Mouse (Mus musculus): Measurements from ENCODE around the gene Msantd1. TPM values are rescaled to one million over a fixed set of nuclear protein-coding genes. Genes with fewer than 3 reads are reported as not detected.

Gene Msantd1
- polyA plus RNA-seq, 1 experiment from 2014 or later: 0.30 TPM

GRCm38 (mm10) chr5:34932458-34932806 is 24.6 kb downstream of the Msantd1 start:
- Histone ChIP-seq H3K36me3 (ENCODE audit: control insufficient read depth, insufficient read depth) (no peaks in the 10 kb centered on the region), H3K9me3 (replicated peaks; ENCODE audit: control insufficient read depth, low read length) (no peaks in the 10 kb centered on the region), H3K4me2 (ENCODE audit: low read depth, low read length) (no peak overlapping the region), H3K27me3 (ENCODE audit: control insufficient read depth, insufficient read depth, low read length) (no peaks in the 10 kb centered on the region), H3K4me3 (ENCODE audit: low read length) (no peak overlapping the region), H3K9ac (ENCODE audit: low read length) (no peak overlapping the region; the same call in 1 of the 2 replicates), H3K4me1 (ENCODE audit: control insufficient read depth, insufficient read depth, low read length) (peaks cover 16% of the 10 kb centered on the region), H3K27ac (ENCODE audit: low read length) (peak overlapping the region; percentile 87)
- 56% methylated on average over 4 of the region's 4 CpGs for WGBS
- ATAC-seq (replicated peaks; ENCODE audit: extremely low read depth, insufficient read depth, low FRiP score): 0 out of 2 replicates have a peak, but pooled peaks have one; percentile 23

- no peak for ATAC-seq (replicated peaks; ENCODE audit: extremely low read depth, insufficient read depth, low FRiP score)
- no peaks in the 10 kb centered on the region for H3K27me3 ChIP-seq (ENCODE audit: control insufficient read depth, insufficient read depth, low read length)
- H3K9me3 ChIP-seq (replicated peaks; ENCODE audit: control insufficient read depth, low read length): no peaks in the 10 kb centered on the region
- H3K4me2 ChIP-seq (ENCODE audit: low read depth, low read length): no peak overlapping the region
- H3K36me3 ChIP-seq (ENCODE audit: control insufficient read depth, insufficient read depth): no peaks in the 10 kb centered on the region
- H3K9ac ChIP-seq (ENCODE audit: low read length): no peak overlapping the region
- H3K4me3 ChIP-seq (ENCODE audit: low read length): no peak overlapping the region
- no peak overlapping the region for H3K27ac ChIP-seq (ENCODE audit: low read length)
- peaks cover 16% of the 10 kb centered on the region for H3K4me1 ChIP-seq (ENCODE audit: control insufficient read depth, insufficient read depth, low read length)
- 97% methylated on average over 1 of the region's 1 CpGs for WGBS
Measured at GRCm38 (mm10) chr5:34933461-34933860, 25.6 kb downstream of the Msantd1 start.

- Histone ChIP-seq H3K27ac (ENCODE audit: low read length) (no peak overlapping the region), H3K4me3 (ENCODE audit: low read length) (no peak overlapping the region), H3K36me3 (ENCODE audit: control insufficient read depth, insufficient read depth) (no peaks in the 10 kb centered on the region), H3K9me3 (replicated peaks; ENCODE audit: control insufficient read depth, low read length) (no peaks in the 10 kb centered on the region), H3K4me1 (ENCODE audit: control insufficient read depth, insufficient read depth, low read length) (0 out of 2 replicates have a peak, but pooled peaks cover 2% of the 10 kb centered on the region), H3K27me3 (ENCODE audit: control insufficient read depth, insufficient read depth, low read length) (no peaks in the 10 kb centered on the region), H3K4me2 (ENCODE audit: low read depth, low read length) (no peak overlapping the region), H3K9ac (ENCODE audit: low read length) (no peak overlapping the region)
- ATAC-seq (replicated peaks; ENCODE audit: extremely low read depth, insufficient read depth, low FRiP score): no peak
- 72% methylated on average over 10 of the region's 10 CpGs for WGBS
Measured at GRCm38 (mm10) chr5:34941710-34942470, 34.1 kb downstream of the Msantd1 start.

GRCm38 (mm10) chr5:34943428-34943827 is 35.6 kb downstream of the Msantd1 start:
- 53% methylated on average over 3 of the region's 3 CpGs for WGBS
- H3K27ac ChIP-seq (ENCODE audit: low read length): no peak overlapping the region
- no peak overlapping the region for H3K4me3 ChIP-seq (ENCODE audit: low read length)
- H3K4me2 ChIP-seq (ENCODE audit: low read depth, low read length): no peak overlapping the region
- peaks cover 2% of the 10 kb centered on the region; the same call in 1 of the 2 replicates for H3K4me1 ChIP-seq (ENCODE audit: control insufficient read depth, insufficient read depth, low read length)
- H3K36me3 ChIP-seq (ENCODE audit: control insufficient read depth, insufficient read depth): no peaks in the 10 kb centered on the region
- H3K9ac ChIP-seq (ENCODE audit: low read length): no peak overlapping the region
- H3K27me3 ChIP-seq (ENCODE audit: control insufficient read depth, insufficient read depth, low read length): no peaks in the 10 kb centered on the region
- no peaks in the 10 kb centered on the region for H3K9me3 ChIP-seq (replicated peaks; ENCODE audit: control insufficient read depth, low read length)
- ATAC-seq (replicated peaks; ENCODE audit: extremely low read depth, insufficient read depth, low FRiP score): no peak

- Histone ChIP-seq H3K4me1 (ENCODE audit: control insufficient read depth, insufficient read depth, low read length) (peaks cover 20% of the 10 kb centered on the region), H3K9me3 (replicated peaks; ENCODE audit: control insufficient read depth, low read length) (peaks cover 4% of the 10 kb centered on the region; the same call in 1 of the 2 replicates), H3K36me3 (ENCODE audit: control insufficient read depth, insufficient read depth) (peaks cover 5% of the 10 kb centered on the region; the same call in 1 of the 2 replicates), H3K27me3 (ENCODE audit: control insufficient read depth, insufficient read depth, low read length) (no peaks in the 10 kb centered on the region), H3K9ac (ENCODE audit: low read length) (peak within 1 kb of the TSS; percentile 94), H3K4me2 (ENCODE audit: low read depth, low read length) (peak within 1 kb of the TSS; percentile 71), H3K27ac (ENCODE audit: low read length) (peak within 1 kb of the TSS; percentile 84), H3K4me3 (ENCODE audit: low read length) (peak within 1 kb of the TSS; percentile 78)
- WGBS: 1% methylated on average over 84 of the region's 84 CpGs
- ATAC-seq (replicated peaks; ENCODE audit: extremely low read depth, insufficient read depth, low FRiP score): peak; percentile 97
Measured at GRCm38 (mm10) chr5:34948861-34949760, 41.3 kb downstream of the Msantd1 start, which contains the start of gene Rgs12. Gene Rgs12, plus strand, starts transcription at chr5:34949445.

GRCm38 (mm10) chr5:34949769-34950211 is 42.0 kb downstream of the Msantd1 start:
- H3K4me3 ChIP-seq (ENCODE audit: low read length): peak overlapping the region; percentile 78
- peaks cover 26% of the 10 kb centered on the region for H3K4me1 ChIP-seq (ENCODE audit: control insufficient read depth, insufficient read depth, low read length)
- peak overlapping the region; percentile 71 for H3K4me2 ChIP-seq (ENCODE audit: low read depth, low read length)
- H3K27ac ChIP-seq (ENCODE audit: low read length): peak overlapping the region; percentile 84
- H3K9me3 ChIP-seq (replicated peaks; ENCODE audit: control insufficient read depth, low read length): peaks cover 4% of the 10 kb centered on the region; the same call in 1 of the 2 replicates
- 3% methylated on average over 12 of the region's 12 CpGs for WGBS
- H3K27me3 ChIP-seq (ENCODE audit: control insufficient read depth, insufficient read depth, low read length): no peaks in the 10 kb centered on the region
- H3K36me3 ChIP-seq (ENCODE audit: control insufficient read depth, insufficient read depth): peaks cover 5% of the 10 kb centered on the region; the same call in 1 of the 2 replicates
- peak overlapping the region; percentile 94 for H3K9ac ChIP-seq (ENCODE audit: low read length)
- 0 out of 2 replicates have a peak, but pooled peaks have one; percentile 0 for ATAC-seq (replicated peaks; ENCODE audit: extremely low read depth, insufficient read depth, low FRiP score)

GRCm38 (mm10) chr5:34950486-34951160 is 42.8 kb downstream of the Msantd1 start:
- no peak for ATAC-seq (replicated peaks; ENCODE audit: extremely low read depth, insufficient read depth, low FRiP score)
- Histone ChIP-seq H3K27me3 (ENCODE audit: control insufficient read depth, insufficient read depth, low read length) (no peaks in the 10 kb centered on the region), H3K4me2 (ENCODE audit: low read depth, low read length) (peak overlapping the region; percentile 71), H3K9me3 (replicated peaks; ENCODE audit: control insufficient read depth, low read length) (peaks cover 4% of the 10 kb centered on the region; the same call in 1 of the 2 replicates), H3K27ac (ENCODE audit: low read length) (peak overlapping the region; percentile 28; the same call in 1 of the 2 replicates), H3K9ac (ENCODE audit: low read length) (peak overlapping the region; percentile 94), H3K4me3 (ENCODE audit: low read length) (peak overlapping the region; percentile 78), H3K4me1 (ENCODE audit: control insufficient read depth, insufficient read depth, low read length) (peaks cover 33% of the 10 kb centered on the region), H3K36me3 (ENCODE audit: control insufficient read depth, insufficient read depth) (peaks cover 5% of the 10 kb centered on the region; the same call in 1 of the 2 replicates)
- WGBS: 68% methylated on average over 6 of the region's 6 CpGs

GRCm38 (mm10) chr5:34951161-34951834 is 43.5 kb downstream of the Msantd1 start:
- 0 out of 2 replicates have a peak overlapping the region, but pooled peaks have one; percentile 94 for H3K9ac ChIP-seq (ENCODE audit: low read length)
- peaks cover 5% of the 10 kb centered on the region; the same call in 1 of the 2 replicates for H3K36me3 ChIP-seq (ENCODE audit: control insufficient read depth, insufficient read depth)
- peak overlapping the region; percentile 71 for H3K4me2 ChIP-seq (ENCODE audit: low read depth, low read length)
- ATAC-seq (replicated peaks; ENCODE audit: extremely low read depth, insufficient read depth, low FRiP score): no peak
- H3K4me3 ChIP-seq (ENCODE audit: low read length): no peak overlapping the region
- H3K4me1 ChIP-seq (ENCODE audit: control insufficient read depth, insufficient read depth, low read length): peaks cover 39% of the 10 kb centered on the region
- peaks cover 4% of the 10 kb centered on the region; the same call in 1 of the 2 replicates for H3K9me3 ChIP-seq (replicated peaks; ENCODE audit: control insufficient read depth, low read length)
- H3K27ac ChIP-seq (ENCODE audit: low read length): no peak overlapping the region; the same call in 1 of the 2 replicates
- H3K27me3 ChIP-seq (ENCODE audit: control insufficient read depth, insufficient read depth, low read length): no peaks in the 10 kb centered on the region
- WGBS: 88% methylated on average over 8 of the region's 8 CpGs
